Mouse (Mus musculus): ENCODE data around the gene AC141477.1. TPM values are rescaled to one million over a fixed set of nuclear protein-coding genes. Genes with fewer than 3 reads are reported as not detected.
A peak's percentile ranks its signal among the peaks of the same experiment; 100 is the strongest.

AC141477.1 gene
- total and polyA plus RNA-seq, 3 experiments = 7.6 TPM; not detected in 2

DNA sequence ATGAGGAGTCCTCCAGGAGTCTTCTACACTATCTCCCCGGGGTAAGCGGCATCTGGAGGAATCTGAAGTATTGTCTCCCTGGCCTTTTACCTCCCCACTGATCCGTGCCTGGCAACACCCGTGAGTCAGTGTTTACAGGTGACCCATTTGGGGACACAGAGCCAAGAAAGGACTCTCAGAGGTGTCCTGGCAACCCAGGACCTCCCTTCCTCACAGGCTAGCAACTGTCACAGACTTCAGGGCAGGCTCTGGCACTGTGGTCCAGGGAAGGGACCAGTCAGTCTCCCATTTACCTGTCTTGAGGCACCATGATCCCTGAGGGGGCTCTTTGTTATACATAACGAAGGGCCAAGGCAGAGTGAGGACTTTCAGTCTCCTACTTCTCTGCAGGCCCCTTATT, 8.6 kb upstream of the AC141477.1 start, which contains the start of gene 2610028H24Rik:
Gene 2610028H24Rik, plus strand, starts transcription at position 231 of the 400 bp plus-strand sequence.
- no peak for ATAC-seq (ENCODE audit: extremely low read depth, insufficient number of reproducible peaks, low FRiP score, poor library complexity, severe bottlenecking)

DNA sequence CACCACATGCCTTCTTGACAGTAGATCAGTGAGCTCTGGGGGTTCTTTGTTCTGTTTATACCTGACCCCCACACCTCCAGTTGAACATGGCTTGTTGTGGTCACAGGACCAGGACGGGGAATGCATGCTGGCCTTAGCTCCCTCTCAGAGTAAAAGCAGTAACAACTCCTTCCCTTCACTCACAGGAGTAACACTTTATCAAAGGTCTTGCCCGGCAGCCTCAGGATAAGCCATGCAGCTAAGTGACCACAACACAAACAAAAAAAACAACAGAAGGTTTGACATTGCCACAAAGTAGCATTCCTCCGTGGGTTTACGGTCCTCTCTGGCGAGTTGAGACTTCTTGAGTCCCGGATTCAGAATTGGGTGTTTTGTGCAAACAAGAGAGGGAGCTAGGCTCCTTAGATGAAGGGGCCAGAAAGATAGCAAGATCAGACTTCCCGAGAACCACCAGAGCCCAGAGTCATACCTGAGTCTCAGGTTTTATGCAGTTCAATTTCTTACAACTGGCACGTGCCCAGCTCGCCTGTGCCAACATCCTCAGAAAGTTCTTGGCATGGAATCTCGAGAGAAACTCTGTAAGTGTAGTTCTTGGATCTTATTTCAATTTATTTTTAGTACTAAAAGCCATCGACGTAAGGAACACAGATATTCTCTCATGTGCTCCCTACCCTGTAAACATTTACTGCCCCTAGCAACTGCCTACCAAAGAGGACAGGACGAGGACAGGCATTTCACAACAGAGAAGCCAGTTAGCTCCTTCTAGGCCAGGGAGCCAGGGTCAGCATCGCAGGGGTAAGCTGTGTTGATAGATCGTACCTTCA, 7.4 kb upstream of the AC141477.1 start:
- peaks cover 60% of the 10 kb centered on the region for H3K4me1 ChIP-seq (ENCODE audit: insufficient read depth, low read depth, low read length)
- H3K9me3 ChIP-seq (replicated peaks) = no peaks in the 10 kb centered on the region
- DNase-seq (ENCODE audit: low spot score) (no peak), ATAC-seq (ENCODE audit: extremely low read depth, insufficient number of reproducible peaks, low FRiP score, poor library complexity, severe bottlenecking) (no peak)
- H3K36me3 ChIP-seq (replicated peaks) = no peaks in the 10 kb centered on the region
- TF ChIP-seq POLR2AphosphoS5 (IDR thresholded peaks at IDR 0.05; ENCODE audit: insufficient replicate concordance, low read depth, low read length) (no peak), GATA1 (IDR thresholded peaks at IDR 0.05; ENCODE audit: borderline replicate concordance, low read length) (no peak), CTCF (IDR thresholded peaks at IDR 0.05; ENCODE audit: low read depth, low read length) (no peak), TAL1 (conservative IDR thresholded peaks at IDR 0.05; ENCODE audit: low read depth, low read length) (no peak), GATA2 (IDR thresholded peaks at IDR 0.05; ENCODE audit: borderline replicate concordance, low read depth, low read length) (no peak)
- peaks cover 6% of the 10 kb centered on the region for H3K27me3 ChIP-seq (ENCODE audit: insufficient read depth, low read length)
- H3K4me3 ChIP-seq (ENCODE audit: low read depth, low read length) = no peak overlapping the region

More for the DNA sequence above, 8.6 kb upstream of the AC141477.1 start, which contains the start of gene 2610028H24Rik:
- H3K36me3 ChIP-seq (replicated peaks) = no peaks in the 10 kb centered on the region
- H3K4me1 ChIP-seq (ENCODE audit: insufficient read depth, low read depth, low read length) = peaks cover 50% of the 10 kb centered on the region
- H3K9me3 ChIP-seq (replicated peaks) = no peaks in the 10 kb centered on the region
- peaks cover 12% of the 10 kb centered on the region for H3K27me3 ChIP-seq (ENCODE audit: insufficient read depth, low read length)
- TF ChIP-seq GATA1 (IDR thresholded peaks at IDR 0.05; ENCODE audit: borderline replicate concordance, low read length) (no peak), GATA2 (IDR thresholded peaks at IDR 0.05; ENCODE audit: borderline replicate concordance, low read depth, low read length) (no peak), CTCF (IDR thresholded peaks at IDR 0.05; ENCODE audit: low read depth, low read length) (no peak), TAL1 (conservative IDR thresholded peaks at IDR 0.05; ENCODE audit: low read depth, low read length) (no peak), POLR2AphosphoS5 (IDR thresholded peaks at IDR 0.05; ENCODE audit: insufficient replicate concordance, low read depth, low read length) (no peak)
- no peak within 1 kb of the TSS for H3K4me3 ChIP-seq (ENCODE audit: low read depth, low read length)
- DNase-seq (ENCODE audit: low spot score) = no peak

DNA sequence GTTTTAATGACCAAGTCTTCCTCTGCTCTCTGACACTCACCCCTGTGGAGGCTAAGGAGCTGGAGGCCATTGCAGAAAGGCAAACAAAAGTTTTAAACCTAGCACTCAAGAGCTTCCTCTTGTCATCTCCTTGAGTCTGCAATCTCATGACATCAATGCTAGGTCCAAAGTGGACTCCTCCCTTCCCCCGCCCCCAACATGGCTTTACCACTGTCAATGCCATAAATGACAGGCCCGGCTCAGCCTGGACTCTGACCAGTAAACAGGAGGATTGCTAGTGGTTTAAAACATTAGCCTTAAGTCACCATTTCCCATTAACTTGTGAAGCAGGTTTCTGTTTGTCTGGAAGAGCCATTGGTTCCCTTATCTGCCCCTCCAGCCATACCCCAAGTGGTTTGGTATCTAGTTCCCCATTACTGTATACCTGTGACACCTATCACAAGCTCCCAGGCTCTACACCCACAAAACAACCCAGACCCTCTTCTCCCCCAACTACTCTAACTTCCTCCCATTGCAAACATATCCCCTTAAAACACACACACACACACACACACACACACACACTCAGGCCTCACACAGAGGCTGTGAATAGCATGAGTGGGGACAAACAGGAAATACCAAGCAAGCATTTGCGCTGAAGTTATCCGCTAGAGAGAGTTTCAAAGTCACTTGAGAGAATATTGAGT, 5.9 kb upstream of the AC141477.1 start:
- Histone ChIP-seq H3K4me1 (ENCODE audit: insufficient read depth, low read depth, low read length) (peaks cover 66% of the 10 kb centered on the region), H3K36me3 (replicated peaks) (peaks cover 5% of the 10 kb centered on the region), H3K27me3 (ENCODE audit: insufficient read depth, low read length) (peaks cover 4% of the 10 kb centered on the region), H3K4me3 (ENCODE audit: low read depth, low read length) (peak overlapping the region; percentile 36; the same call in 1 of the 2 replicates), H3K9me3 (replicated peaks) (no peaks in the 10 kb centered on the region)
- TF ChIP-seq TAL1 (conservative IDR thresholded peaks at IDR 0.05; ENCODE audit: low read depth, low read length) = peak; percentile 88
- TF ChIP-seq GATA1 (IDR thresholded peaks at IDR 0.05; ENCODE audit: borderline replicate concordance, low read length) = no peak
- ATAC-seq (ENCODE audit: extremely low read depth, insufficient number of reproducible peaks, low FRiP score, poor library complexity, severe bottlenecking) (peak; percentile 42), DNase-seq (ENCODE audit: low spot score) (peak; percentile 53)

DNA sequence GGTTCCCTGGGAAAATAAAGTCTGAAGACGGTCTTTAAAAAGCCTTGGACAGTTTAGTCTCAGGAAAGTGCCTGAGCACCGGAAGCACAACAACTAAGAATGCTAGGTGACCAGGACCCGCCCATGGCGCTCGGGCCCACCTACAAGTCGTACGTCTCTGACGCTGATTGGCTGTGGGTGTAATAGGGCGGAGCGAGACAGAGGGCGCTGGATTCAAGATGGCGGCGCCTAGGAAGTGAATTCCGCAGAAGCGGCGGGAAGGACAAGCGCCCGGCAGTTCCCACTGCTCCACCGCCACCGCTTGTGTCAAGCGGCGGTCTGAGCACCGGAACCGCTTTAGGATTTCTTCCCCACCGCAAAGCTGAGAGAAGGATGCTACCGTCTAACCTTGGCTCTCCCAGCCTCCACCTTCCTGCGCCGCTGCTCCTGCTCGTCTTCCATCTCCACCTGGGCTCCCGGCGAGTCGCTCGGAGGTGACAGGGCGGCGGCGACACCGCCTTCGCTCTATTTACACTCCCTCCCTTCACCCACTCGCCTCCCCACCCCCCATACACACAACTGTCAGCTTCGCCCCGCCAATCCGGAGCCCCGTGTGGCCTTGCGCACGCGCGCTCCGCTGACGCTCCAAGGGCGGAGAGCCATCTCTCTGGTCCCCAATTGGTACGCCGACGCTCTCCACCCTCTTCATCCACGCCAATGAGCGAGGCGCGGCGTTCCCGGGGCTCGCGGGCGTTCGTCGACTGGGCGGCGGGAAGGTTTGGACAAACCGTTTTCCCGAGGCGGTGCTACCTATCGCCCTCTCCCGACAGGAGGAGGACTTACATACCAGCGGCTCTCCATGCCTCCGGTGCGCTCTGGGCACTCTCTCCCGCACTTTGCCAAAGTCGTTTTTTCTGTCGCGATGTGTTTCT, 2.2 kb upstream of the AC141477.1 start, which contains the start of gene Pcnt:
Gene Pcnt, minus strand, starts transcription at position 609 of the 911 bp plus-strand sequence.
- Histone ChIP-seq H3K27me3 (ENCODE audit: insufficient read depth, low read length) (no peaks in the 10 kb centered on the region), H3K4me3 (ENCODE audit: low read depth, low read length) (peak within 1 kb of the TSS; percentile 92), H3K9me3 (replicated peaks) (no peaks in the 10 kb centered on the region), H3K36me3 (replicated peaks) (peaks cover 42% of the 10 kb centered on the region), H3K4me1 (ENCODE audit: insufficient read depth, low read depth, low read length) (peaks cover 63% of the 10 kb centered on the region)
- TF ChIP-seq POLR2AphosphoS5 (IDR thresholded peaks at IDR 0.05; ENCODE audit: insufficient replicate concordance, low read depth, low read length) = no peak
- no peak for TF ChIP-seq GATA2 (IDR thresholded peaks at IDR 0.05; ENCODE audit: borderline replicate concordance, low read depth, low read length)
- TF ChIP-seq GATA1 (IDR thresholded peaks at IDR 0.05; ENCODE audit: borderline replicate concordance, low read length) = no peak
- no peak for TF ChIP-seq TAL1 (conservative IDR thresholded peaks at IDR 0.05; ENCODE audit: low read depth, low read length)
- TF ChIP-seq CTCF (IDR thresholded peaks at IDR 0.05; ENCODE audit: low read depth, low read length) = peak; percentile 40; the same call in 1 of the 2 replicates
- peak; percentile 83 for ATAC-seq (ENCODE audit: extremely low read depth, insufficient number of reproducible peaks, low FRiP score, poor library complexity, severe bottlenecking)
- peak; percentile 95 for DNase-seq (ENCODE audit: low spot score)

DNA sequence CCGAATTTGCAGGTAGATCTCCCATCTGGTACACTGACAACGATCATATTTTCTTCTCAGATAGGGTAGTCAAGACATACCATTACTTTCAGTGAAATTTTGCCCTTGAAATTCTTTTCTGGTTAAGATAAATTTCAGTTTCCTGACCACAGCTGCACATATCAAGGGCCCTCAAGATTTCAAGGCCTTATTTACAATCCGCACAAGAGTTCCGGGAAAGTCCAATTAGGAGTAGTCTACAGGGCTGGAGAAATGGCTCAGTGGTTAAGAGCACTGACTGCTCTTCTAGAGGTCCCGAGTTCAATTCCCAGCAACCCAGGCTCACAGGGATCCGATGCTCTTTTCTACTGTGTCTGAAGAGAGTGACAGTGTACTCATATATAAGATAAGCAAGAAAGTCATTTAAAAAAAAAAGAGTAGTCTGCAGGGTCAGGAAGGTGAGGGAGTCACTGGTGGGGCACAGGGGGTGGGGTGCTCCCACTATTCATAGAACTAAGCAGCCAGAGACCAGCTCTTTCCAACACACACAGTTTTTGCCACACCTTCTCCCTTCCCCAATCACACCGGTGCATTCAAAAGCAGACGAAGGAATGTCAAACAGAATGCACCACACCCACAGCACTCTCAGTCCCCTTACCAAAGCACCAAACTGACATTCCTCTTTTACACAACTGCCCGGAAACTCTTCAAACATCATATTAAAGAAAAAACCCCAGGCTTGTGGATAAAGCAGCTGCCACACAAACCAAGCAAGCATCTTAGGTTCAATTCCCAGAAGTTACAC, 945 bp downstream of the AC141477.1 start:
- Histone ChIP-seq H3K4me3 (ENCODE audit: low read depth, low read length) (no peak overlapping the region), H3K9me3 (replicated peaks) (no peaks in the 10 kb centered on the region), H3K4me1 (ENCODE audit: insufficient read depth, low read depth, low read length) (peaks cover 37% of the 10 kb centered on the region), H3K27me3 (ENCODE audit: insufficient read depth, low read length) (no peaks in the 10 kb centered on the region), H3K36me3 (replicated peaks) (peaks cover 73% of the 10 kb centered on the region)
- TF ChIP-seq GATA1 (IDR thresholded peaks at IDR 0.05; ENCODE audit: borderline replicate concordance, low read length) (no peak), POLR2AphosphoS5 (IDR thresholded peaks at IDR 0.05; ENCODE audit: insufficient replicate concordance, low read depth, low read length) (no peak), CTCF (IDR thresholded peaks at IDR 0.05; ENCODE audit: low read depth, low read length) (no peak), TAL1 (conservative IDR thresholded peaks at IDR 0.05; ENCODE audit: low read depth, low read length) (no peak), GATA2 (IDR thresholded peaks at IDR 0.05; ENCODE audit: borderline replicate concordance, low read depth, low read length) (no peak)
- DNase-seq (ENCODE audit: low spot score) (no peak), ATAC-seq (ENCODE audit: extremely low read depth, insufficient number of reproducible peaks, low FRiP score, poor library complexity, severe bottlenecking) (no peak)
